Mouse (Mus musculus) 3T3-L1 (cell line): ENCODE data around the gene Srsf4.

Experiments used
- DNase-seq: peaks from one replicate; pipeline ENCODE4 v3.0.0-alpha.2; 2015; ENCODE audit warnings: low read depth, low spot score

Srsf4 gene

GRCm38 (mm10) chr4:131914046-131914643 is 40.7 kb downstream of the Srsf4 start:
- no peak for DNase-seq

- DNase-seq = no peak
Observed at GRCm38 (mm10) chr4:131914891-131915469, 41.6 kb downstream of the Srsf4 start.

GRCm38 (mm10) chr4:131915821-131916328 is 42.5 kb downstream of the Srsf4 start:
- no peak for DNase-seq

- peak; percentile 32 for DNase-seq
Observed at GRCm38 (mm10) chr4:131916425-131916824, 43.0 kb downstream of the Srsf4 start.

- DNase-seq = no peak
Observed at GRCm38 (mm10) chr4:131917010-131917555, 43.7 kb downstream of the Srsf4 start.

- no peak for DNase-seq
Observed at GRCm38 (mm10) chr4:131918026-131918533, 44.7 kb downstream of the Srsf4 start.

GRCm38 (mm10) chr4:131918711-131919500 is 45.5 kb downstream of the Srsf4 start:
- DNase-seq = no peak

- no peak for DNase-seq
Observed at GRCm38 (mm10) chr4:131919506-131920140, 46.2 kb downstream of the Srsf4 start.

GRCm38 (mm10) chr4:131920141-131920594 is 46.8 kb downstream of the Srsf4 start:
- no peak for DNase-seq

- DNase-seq = no peak
Observed at GRCm38 (mm10) chr4:131920595-131921351, 47.4 kb downstream of the Srsf4 start.

- DNase-seq = no peak
Observed at GRCm38 (mm10) chr4:131921461-131922346, 48.3 kb downstream of the Srsf4 start, which contains the start of gene Tmem200b. Gene Tmem200b (plus strand): TSS chr4:131921771.

GRCm38 (mm10) chr4:131922404-131922803 is 49.0 kb downstream of the Srsf4 start:
- DNase-seq = no peak

GRCm38 (mm10) chr4:131924096-131924810 is 50.8 kb downstream of the Srsf4 start:
- DNase-seq = no peak

GRCm38 (mm10) chr4:131929146-131929545 is 55.7 kb downstream of the Srsf4 start:
- DNase-seq = peak; percentile 59

- no peak for DNase-seq
Observed at GRCm38 (mm10) chr4:131939459-131939858, 66.0 kb downstream of the Srsf4 start.

- DNase-seq = no peak
Observed at GRCm38 (mm10) chr4:131940846-131941245, 67.4 kb downstream of the Srsf4 start.

GRCm38 (mm10) chr4:131947848-131948247 is 74.4 kb downstream of the Srsf4 start:
- DNase-seq = no peak

GRCm38 (mm10) chr4:131949903-131950302 is 76.5 kb downstream of the Srsf4 start:
- no peak for DNase-seq

- no peak for DNase-seq
Observed at GRCm38 (mm10) chr4:131950657-131951056, 77.2 kb downstream of the Srsf4 start.
